Mouse (Mus musculus) spleen, embryonic (tissue): Measurements from ENCODE around the gene Gm20683.

ENCODE experiments used
- CTCF ChIA-PET: fragments of 350-600 bp; sonication (Branson Sonifier 250); formaldehyde crosslinking; loops from one replicate; lab custom pipeline; 2022; lab: Charles Lee

The Gm20683 gene

GRCm38 (mm10) chr17:25843636-25844395 lies 2.3 kb upstream of the Gm20683 start:
- CTCF ChIA-PET: interaction anchor here (0.6 to 0.7 kb wide), 4 partner anchors 9 to 167 kb away, joined by 3 to 5 read pairs (median 4); partner anchors contain the start of gene Mcrip2

GRCm38 (mm10) chr17:25843122-25843521 lies 1.6 kb upstream of the Gm20683 start:
- CTCF ChIA-PET: interaction anchor here (0.8 kb wide), 1 partner anchor 9 kb away, joined by 3 read pairs; no protein-coding TSS in a partner anchor

GRCm38 (mm10) chr17:25842509-25842908 lies 946 bp upstream of the Gm20683 start:
- CTCF ChIA-PET: interaction anchor here (0.8 kb wide), 1 partner anchor 8 kb away, joined by 3 read pairs; no protein-coding TSS in a partner anchor

- CTCF ChIA-PET: no interaction called here
Observed at GRCm38 (mm10) chr17:25840519-25840918, 1.0 kb downstream of the Gm20683 start.

- CTCF ChIA-PET: no interaction called here
Observed at GRCm38 (mm10) chr17:25839455-25840235, 1.9 kb downstream of the Gm20683 start.

- CTCF ChIA-PET: no interaction called here
Observed at GRCm38 (mm10) chr17:25838904-25839303, 2.7 kb downstream of the Gm20683 start.

GRCm38 (mm10) chr17:25837533-25837932 lies 4.0 kb downstream of the Gm20683 start:
- CTCF ChIA-PET: no interaction called here

GRCm38 (mm10) chr17:25837076-25837410 lies 4.5 kb downstream of the Gm20683 start, which contains the start of gene Rhbdl1:
Gene Rhbdl1 (minus strand): TSS chr17:25837295.
- CTCF ChIA-PET: no interaction called here

- CTCF ChIA-PET: no interaction called here
Observed at GRCm38 (mm10) chr17:25836397-25837075, 5.0 kb downstream of the Gm20683 start.

- CTCF ChIA-PET: no interaction called here
Observed at GRCm38 (mm10) chr17:25835816-25836215, 5.7 kb downstream of the Gm20683 start.

GRCm38 (mm10) chr17:25835301-25835700 lies 6.3 kb downstream of the Gm20683 start:
- CTCF ChIA-PET: interaction anchor here (0.6 kb wide), 1 partner anchor 9 kb away, joined by 3 read pairs; the partner anchor contains the start of gene Rhot2

GRCm38 (mm10) chr17:25834595-25835222 lies 6.9 kb downstream of the Gm20683 start:
- CTCF ChIA-PET: interaction anchor here (0.5 to 0.7 kb wide), 4 partner anchors 8 to 61 kb away, joined by 3 read pairs; partner anchors contain the start of gene Rhot2

- CTCF ChIA-PET: interaction anchor here (0.5 to 1.4 kb wide), 4 partner anchors 8 to 60 kb away, joined by 3 to 4 read pairs (median 3); no protein-coding TSS in a partner anchor
Observed at GRCm38 (mm10) chr17:25833961-25834594, 7.5 kb downstream of the Gm20683 start.

- CTCF ChIA-PET: interaction anchor here (0.5 to 1.4 kb wide), 4 partner anchors 15 to 58 kb away, joined by 3 to 4 read pairs (median 4); no protein-coding TSS in a partner anchor
Observed at GRCm38 (mm10) chr17:25833291-25833663, 8.3 kb downstream of the Gm20683 start, which contains the start of gene Stub1. Gene Stub1 (minus strand): TSS chr17:25833404.

GRCm38 (mm10) chr17:25832436-25833290 lies 8.9 kb downstream of the Gm20683 start:
- CTCF ChIA-PET: interaction anchor here (0.6 to 1.4 kb wide), 4 partner anchors 15 to 29 kb away, joined by 3 to 4 read pairs (median 3); no protein-coding TSS in a partner anchor

- CTCF ChIA-PET: no interaction called here
Observed at GRCm38 (mm10) chr17:25831451-25832281, 9.9 kb downstream of the Gm20683 start.

- CTCF ChIA-PET: interaction anchor here (0.7 kb wide), 1 partner anchor 210 kb away, joined by 5 read pairs; no protein-coding TSS in a partner anchor
Observed at GRCm38 (mm10) chr17:25830806-25831431, 10.6 kb downstream of the Gm20683 start.

GRCm38 (mm10) chr17:25830200-25830753 lies 11.3 kb downstream of the Gm20683 start:
- CTCF ChIA-PET: no interaction called here
